Mouse (Mus musculus): ENCODE results near the gene Hist3h2ba.
A peak's percentile ranks its signal among the peaks of the same experiment; 100 is the strongest.

The Hist3h2ba gene

GRCm38 (mm10) chr11:58948542-58949479 lies at the start of gene Hist3h2ba:
Gene Hist3h2ba (plus strand): TSS chr11:58948920.
- peak; percentile 94 for DNase-seq (ENCODE audit: low spot score)

GRCm38 (mm10) chr11:58901080-58901479 lies 47.6 kb upstream of the Hist3h2ba start:
- no peak for DNase-seq (ENCODE audit: low spot score)

GRCm38 (mm10) chr11:58903511-58904409 lies 45.0 kb upstream of the Hist3h2ba start, which contains the start of gene Zfp39:
Gene Zfp39 (minus strand): TSS chr11:58904225.
- peak; percentile 96 for DNase-seq (ENCODE audit: low spot score)

GRCm38 (mm10) chr11:58904410-58904718 lies 44.4 kb upstream of the Hist3h2ba start:
- DNase-seq (ENCODE audit: low spot score), result no peak

GRCm38 (mm10) chr11:58904838-58905237 lies 43.9 kb upstream of the Hist3h2ba start:
- DNase-seq (ENCODE audit: low spot score), result peak; percentile 26

GRCm38 (mm10) chr11:58913776-58914175 lies 34.9 kb upstream of the Hist3h2ba start:
- no peak for DNase-seq (ENCODE audit: low spot score)

- peak; percentile 78 for DNase-seq (ENCODE audit: low spot score)
Measured at GRCm38 (mm10) chr11:58914461-58915028, 34.2 kb upstream of the Hist3h2ba start.

- peak; percentile 75 for DNase-seq (ENCODE audit: low spot score)
Measured at GRCm38 (mm10) chr11:58916879-58917744, 31.6 kb upstream of the Hist3h2ba start.

GRCm38 (mm10) chr11:58917745-58918366 lies 30.9 kb upstream of the Hist3h2ba start, which contains the start of gene Btnl10:
Gene Btnl10 (plus strand): TSS chr11:58917908.
- no peak for DNase-seq (ENCODE audit: low spot score)

GRCm38 (mm10) chr11:58918759-58919158 lies 30.0 kb upstream of the Hist3h2ba start:
- DNase-seq (ENCODE audit: low spot score), result no peak

GRCm38 (mm10) chr11:58922420-58922819 lies 26.3 kb upstream of the Hist3h2ba start:
- DNase-seq (ENCODE audit: low spot score), result no peak

- DNase-seq (ENCODE audit: low spot score), result no peak
Measured at GRCm38 (mm10) chr11:58926651-58927050, 22.1 kb upstream of the Hist3h2ba start.

- DNase-seq (ENCODE audit: low spot score), result no peak
Measured at GRCm38 (mm10) chr11:58927053-58927452, 21.7 kb upstream of the Hist3h2ba start.

GRCm38 (mm10) chr11:58927790-58928651 lies 20.7 kb upstream of the Hist3h2ba start:
- peak; percentile 59 for DNase-seq (ENCODE audit: low spot score)

GRCm38 (mm10) chr11:58929055-58929454 lies 19.7 kb upstream of the Hist3h2ba start:
- DNase-seq (ENCODE audit: low spot score), result no peak

- DNase-seq (ENCODE audit: low spot score), result no peak
Measured at GRCm38 (mm10) chr11:58929641-58930040, 19.1 kb upstream of the Hist3h2ba start.

- DNase-seq (ENCODE audit: low spot score), result no peak
Measured at GRCm38 (mm10) chr11:58930254-58930653, 18.5 kb upstream of the Hist3h2ba start.

GRCm38 (mm10) chr11:58931576-58931975 lies 17.1 kb upstream of the Hist3h2ba start:
- no peak for DNase-seq (ENCODE audit: low spot score)

- DNase-seq (ENCODE audit: low spot score), result peak; percentile 51
Measured at GRCm38 (mm10) chr11:58937909-58938308, 10.8 kb upstream of the Hist3h2ba start.

Data from retina, embryonic 14.5 days (tissue).